Mouse (Mus musculus) limb, embryonic 13.5 days (tissue): ENCODE data around the gene Pds5b. TPM values are rescaled to one million over a fixed set of nuclear protein-coding genes. Genes with fewer than 3 reads are reported as not detected.
"Not testable (repeated sequence)": the region's sequence is repeated elsewhere in the genome, so short reads cannot be mapped to it uniquely, and the experiment has no call there.

Experiments
- ATAC-seq: fragments of 200-750 bp; cut with Nextera tagmentation; 2 replicates; pipeline ENCODE4 v1.8.0; 2017; ENCODE audit warnings: low read depth, moderate number of reproducible peaks, moderate TSS enrichment; ENCODE audit not compliant: low FRiP score
- H3K27ac ChIP-seq: fragments of 300-500 bp; sonication (generic); 2 replicates; pipeline ENCODE4 v1.5.1; 2015; ENCODE audit warnings: inconsistent platforms, mild to moderate bottlenecking, moderate library complexity
- H3K27me3 ChIP-seq: fragments of 300-500 bp; sonication (generic); 2 replicates; pipeline ENCODE4 v1.6.1; 2015; ENCODE audit warnings: mild to moderate bottlenecking, inconsistent platforms
- H3K36me3 ChIP-seq: fragments of 300-500 bp; sonication (generic); 2 replicates; pipeline ENCODE4 v1.6.1; 2015; ENCODE audit warnings: inconsistent platforms, mild to moderate bottlenecking, moderate library complexity
- H3K4me1 ChIP-seq: fragments of 300-500 bp; sonication (generic); 2 replicates; pipeline ENCODE4 v1.6.1; 2015; ENCODE audit warnings: inconsistent platforms
- H3K4me2 ChIP-seq: fragments of 300-500 bp; sonication (generic); replicated peaks from 2 replicates; pipeline ENCODE4 v1.6.1; 2015; ENCODE audit warnings: inconsistent platforms, mild to moderate bottlenecking, moderate library complexity
- H3K4me3 ChIP-seq: fragments of 300-500 bp; sonication (generic); 2 replicates; pipeline ENCODE4 v1.5.1; 2015; ENCODE audit warnings: moderate library complexity, mild to moderate bottlenecking, inconsistent platforms
- H3K9ac ChIP-seq: fragments of 300-500 bp; sonication (generic); 2 replicates; pipeline ENCODE4 v1.6.1; 2015; ENCODE audit warnings: mild to moderate bottlenecking, inconsistent platforms
- H3K9me3 ChIP-seq: fragments of 300-500 bp; sonication (generic); 2 replicates; pipeline ENCODE4 v1.6.1; 2016; ENCODE audit warnings: inconsistent platforms
- WGBS: fragments of 180-500 bp; shearing (Covaris S2); methylation state at CpG from one replicate; pipeline ENCODE4 v1.1.7; 2015; 5-methylcytosine and 5-hydroxymethylcytosine counted together
- polyA plus RNA-seq: library from polyadenylated mRNA; unstranded; fragments of >200 nt; fragmentation: Nextera tagmentation; extraction: Ambion mirVana; gene quantifications from 2 replicates; pipeline ENCODE4 v1.2.1, GENCODE M21; 2015

Pds5b gene
- polyA plus RNA-seq, 1 experiment from 2014 or later = 43.9 TPM

GRCm38 (mm10) chr5:150665132-150665954, 8.2 kb upstream of the Pds5b start:
- Histone ChIP-seq H3K36me3 (peaks cover 18% of the 10 kb centered on the region), H3K27ac (peak overlapping the region; percentile 99), H3K4me3 (peak overlapping the region; percentile 97), H3K27me3 (no peaks in the 10 kb centered on the region), H3K4me1 (peaks cover 24% of the 10 kb centered on the region), H3K9me3 (no peaks in the 10 kb centered on the region), H3K4me2 (peak overlapping the region; percentile 76), H3K9ac (peak overlapping the region; percentile 96)
- peak; percentile 98 for ATAC-seq
- under 1% methylated on average over 52 of the region's 52 CpGs for WGBS

GRCm38 (mm10) chr5:150666133-150666739, 7.3 kb upstream of the Pds5b start, which contains the start of gene N4bp2l2:
TSS of gene N4bp2l2 (minus strand) at chr5:150666183.
- Histone ChIP-seq H3K4me2 (peak within 1 kb of the TSS; percentile 76), H3K4me3 (peak within 1 kb of the TSS; percentile 97), H3K36me3 (peaks cover 14% of the 10 kb centered on the region), H3K9ac (peak within 1 kb of the TSS; percentile 96), H3K27ac (peak within 1 kb of the TSS; percentile 99), H3K4me1 (peaks cover 19% of the 10 kb centered on the region)
- ATAC-seq, H3K9me3 ChIP-seq, H3K27me3 ChIP-seq: not testable (repeated sequence)
- 93% methylated on average over 9 of the region's 9 CpGs for WGBS

- no peak for ATAC-seq
- Histone ChIP-seq H3K4me2 (no peak overlapping the region), H3K9me3 (no peaks in the 10 kb centered on the region), H3K27ac (no peak overlapping the region), H3K27me3 (no peaks in the 10 kb centered on the region), H3K9ac (no peak overlapping the region), H3K36me3 (no peaks in the 10 kb centered on the region), H3K4me1 (peaks cover 4% of the 10 kb centered on the region; the same call in 1 of the 2 replicates), H3K4me3 (no peak overlapping the region)
- WGBS = 56% methylated on average over 4 of the region's 4 CpGs
Observed at GRCm38 (mm10) chr5:150668731-150669130, 4.8 kb upstream of the Pds5b start.

- 87% methylated on average over 7 of the region's 7 CpGs for WGBS
- Histone ChIP-seq H3K27me3 (no peaks in the 10 kb centered on the region), H3K9me3 (no peaks in the 10 kb centered on the region), H3K9ac (no peak overlapping the region), H3K4me1 (peaks cover 22% of the 10 kb centered on the region), H3K4me3 (no peak overlapping the region), H3K4me2 (no peak overlapping the region), H3K36me3 (no peaks in the 10 kb centered on the region), H3K27ac (no peak overlapping the region)
- ATAC-seq = no peak
Observed at GRCm38 (mm10) chr5:150672343-150672742, 1.2 kb upstream of the Pds5b start.

- peak overlapping the region; percentile 95 for H3K27ac ChIP-seq
- 1% methylated on average over 46 of the region's 91 CpGs for WGBS
- peaks cover 26% of the 10 kb centered on the region for H3K4me1 ChIP-seq
- peak overlapping the region; percentile 99 for H3K9ac ChIP-seq
- H3K36me3 ChIP-seq = 0 out of 2 replicates have a peak, but pooled peaks cover 3% of the 10 kb centered on the region
- no peaks in the 10 kb centered on the region for H3K9me3 ChIP-seq
- H3K4me3 ChIP-seq = peak overlapping the region; percentile 88
- peak; percentile 61 for ATAC-seq
- no peaks in the 10 kb centered on the region for H3K27me3 ChIP-seq
- peak overlapping the region; percentile 68 for H3K4me2 ChIP-seq
Observed at GRCm38 (mm10) chr5:150673880-150674621, 512 bp downstream of the Pds5b start.

- no peaks in the 10 kb centered on the region for H3K9me3 ChIP-seq
- 0 out of 2 replicates have a peak, but pooled peaks cover 3% of the 10 kb centered on the region for H3K36me3 ChIP-seq
- ATAC-seq = no peak
- 49% methylated on average over 6 of the region's 6 CpGs for WGBS
- H3K27me3 ChIP-seq = no peaks in the 10 kb centered on the region
- peak overlapping the region; percentile 68 for H3K4me2 ChIP-seq
- H3K9ac ChIP-seq = peak overlapping the region; percentile 99
- no peak overlapping the region; the same call in 1 of the 2 replicates for H3K27ac ChIP-seq
- peaks cover 26% of the 10 kb centered on the region for H3K4me1 ChIP-seq
- peak overlapping the region; percentile 88 for H3K4me3 ChIP-seq
Observed at GRCm38 (mm10) chr5:150674866-150675265, 1.3 kb downstream of the Pds5b start.

GRCm38 (mm10) chr5:150682862-150683261, 9.3 kb downstream of the Pds5b start:
- not testable (repeated sequence) for H3K36me3 ChIP-seq, H3K27ac ChIP-seq, H3K27me3 ChIP-seq, H3K9me3 ChIP-seq, ATAC-seq, H3K4me3 ChIP-seq, H3K4me2 ChIP-seq, H3K9ac ChIP-seq, H3K4me1 ChIP-seq
- 94% methylated on average over 6 of the region's 6 CpGs for WGBS

- Histone ChIP-seq H3K27ac (no peak overlapping the region), H3K4me1 (no peaks in the 10 kb centered on the region), H3K36me3 (peaks cover 15% of the 10 kb centered on the region), H3K4me3 (no peak overlapping the region), H3K27me3 (no peaks in the 10 kb centered on the region), H3K4me2 (no peak overlapping the region), H3K9me3 (peaks cover 6% of the 10 kb centered on the region), H3K9ac (no peak overlapping the region)
- no peak for ATAC-seq
Observed at GRCm38 (mm10) chr5:150690685-150691084, 17.1 kb downstream of the Pds5b start.

- Histone ChIP-seq H3K27me3 (no peaks in the 10 kb centered on the region), H3K9me3 (peaks cover 6% of the 10 kb centered on the region), H3K36me3 (peaks cover 33% of the 10 kb centered on the region), H3K27ac (no peak overlapping the region), H3K4me1 (no peaks in the 10 kb centered on the region), H3K4me3 (no peak overlapping the region), H3K4me2 (no peak overlapping the region), H3K9ac (no peak overlapping the region)
- 96% methylated on average over 2 of the region's 2 CpGs for WGBS
- no peak for ATAC-seq
Observed at GRCm38 (mm10) chr5:150693277-150693676, 19.7 kb downstream of the Pds5b start.

- Histone ChIP-seq H3K9ac (no peak overlapping the region), H3K4me2 (no peak overlapping the region), H3K4me3 (no peak overlapping the region), H3K36me3 (peaks cover 12% of the 10 kb centered on the region), H3K27me3 (no peaks in the 10 kb centered on the region), H3K27ac (no peak overlapping the region), H3K4me1 (peaks cover 7% of the 10 kb centered on the region; the same call in 1 of the 2 replicates), H3K9me3 (no peaks in the 10 kb centered on the region)
- 63% methylated on average over 2 of the region's 2 CpGs for WGBS
- no peak for ATAC-seq
Observed at GRCm38 (mm10) chr5:150702714-150703113, 29.2 kb downstream of the Pds5b start.

- H3K36me3 ChIP-seq, H3K27me3 ChIP-seq, H3K27ac ChIP-seq, H3K9ac ChIP-seq, H3K4me3 ChIP-seq, H3K9me3 ChIP-seq, ATAC-seq, H3K4me2 ChIP-seq: not testable (repeated sequence)
- peaks cover 12% of the 10 kb centered on the region; the same call in 1 of the 2 replicates for H3K4me1 ChIP-seq
- WGBS = 91% methylated on average over 1 of the region's 1 CpGs
Observed at GRCm38 (mm10) chr5:150706651-150707050, 33.1 kb downstream of the Pds5b start.

GRCm38 (mm10) chr5:150707181-150707580, 33.6 kb downstream of the Pds5b start:
- ATAC-seq, H3K9me3 ChIP-seq, H3K36me3 ChIP-seq, H3K27me3 ChIP-seq, H3K9ac ChIP-seq, H3K4me2 ChIP-seq, H3K27ac ChIP-seq, H3K4me3 ChIP-seq: not testable (repeated sequence)
- WGBS = 91% methylated on average over 3 of the region's 3 CpGs
- H3K4me1 ChIP-seq = peaks cover 12% of the 10 kb centered on the region; the same call in 1 of the 2 replicates
